Mouse (Mus musculus): Measurements from ENCODE around the gene Drd4. TPM values are rescaled to one million over a fixed set of nuclear protein-coding genes. Genes with fewer than 3 reads are reported as not detected.
"Not testable (repeated sequence)": the region's sequence is repeated elsewhere in the genome, so short reads cannot be mapped to it uniquely, and the experiment has no call there.

Drd4 gene
- polyA plus RNA-seq (2015; fragmentation: Nextera tagmentation; extraction: Ambion mirVana): 1.8 and 2.2 TPM in 2 replicates

DNA sequence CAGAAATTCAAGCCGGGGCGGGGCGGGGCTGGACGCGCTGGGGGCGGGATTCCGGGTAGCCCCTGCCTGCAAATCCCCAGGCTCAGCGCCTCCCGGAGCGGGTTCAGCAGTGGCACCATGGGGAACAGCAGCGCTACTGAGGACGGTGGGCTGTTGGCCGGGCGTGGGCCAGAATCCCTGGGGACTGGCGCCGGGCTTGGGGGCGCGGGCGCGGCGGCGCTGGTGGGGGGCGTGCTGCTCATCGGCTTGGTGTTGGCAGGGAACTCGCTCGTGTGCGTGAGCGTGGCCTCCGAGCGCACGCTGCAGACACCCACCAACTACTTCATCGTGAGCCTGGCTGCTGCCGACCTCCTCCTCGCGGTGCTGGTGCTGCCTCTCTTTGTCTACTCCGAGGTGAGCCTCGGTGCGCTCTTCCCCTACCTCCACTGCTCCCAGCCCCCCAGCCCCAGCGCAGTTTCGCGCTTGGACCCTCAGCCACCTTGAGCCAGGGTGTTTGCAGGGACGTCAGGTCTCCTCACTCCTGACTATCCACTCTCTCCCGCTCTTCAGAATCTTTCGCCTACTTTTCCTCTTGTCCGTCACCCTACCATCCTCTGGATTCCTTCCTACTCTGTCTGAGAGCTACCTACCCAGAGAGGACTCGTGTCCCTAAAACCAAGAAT is at the start of gene Drd4:
Gene Drd4 (plus strand): TSS at position 86 of the 662 bp plus-strand sequence.
- peak within 1 kb of the TSS; percentile 44; the same call in 1 of the 2 replicates for H3K9ac ChIP-seq (ENCODE audit: low read depth, low read length)
- DNase-seq (ENCODE audit: low spot score): peak; percentile 71

GRCm38 (mm10) chr7:141250486-141250885 is 41.3 kb upstream of the Drd4 start:
- H3K4me1 ChIP-seq (replicated peaks; ENCODE audit: insufficient read depth, low read length); DNase-seq (ENCODE audit: low spot score); H3K27me3 ChIP-seq (ENCODE audit: insufficient read depth, low read length); H3K4me2 ChIP-seq (ENCODE audit: low read length); H3K9ac ChIP-seq (ENCODE audit: low read depth, low read length); H3K27ac ChIP-seq; H3K9me3 ChIP-seq (replicated peaks; ENCODE audit: low read length); ATAC-seq (replicated peaks; ENCODE audit: low FRiP score, low read depth); H3K4me3 ChIP-seq (replicated peaks; ENCODE audit: low read depth, low read length): not testable (repeated sequence)
- peaks cover 59% of the 10 kb centered on the region for H3K36me3 ChIP-seq (ENCODE audit: insufficient read depth, low read length)
- 91% methylated on average over 4 of the region's 4 CpGs for WGBS

More for the DNA sequence above, at the start of gene Drd4:
- H3K27me3 ChIP-seq (ENCODE audit: insufficient read depth, low read length): peaks cover 22% of the 10 kb centered on the region
- H3K4me1 ChIP-seq (replicated peaks; ENCODE audit: insufficient read depth, low read length): peaks cover 12% of the 10 kb centered on the region; the same call in 1 of the 2 replicates
- WGBS: 3% methylated on average over 37 of the region's 46 CpGs
- H3K36me3 ChIP-seq (ENCODE audit: insufficient read depth, low read length): no peaks in the 10 kb centered on the region
- TF ChIP-seq CTCF (IDR thresholded peaks at IDR 0.05; ENCODE audit: low read depth): no peak
- no peaks in the 10 kb centered on the region for H3K9me3 ChIP-seq (replicated peaks; ENCODE audit: low read length)
- H3K4me3 ChIP-seq (replicated peaks; ENCODE audit: low read depth, low read length): peak within 1 kb of the TSS; percentile 44
- no peak for ATAC-seq (replicated peaks; ENCODE audit: low FRiP score, low read depth)
- H3K4me2 ChIP-seq (ENCODE audit: low read length): peak within 1 kb of the TSS; percentile 68
- H3K27ac ChIP-seq: no peak within 1 kb of the TSS

DNA sequence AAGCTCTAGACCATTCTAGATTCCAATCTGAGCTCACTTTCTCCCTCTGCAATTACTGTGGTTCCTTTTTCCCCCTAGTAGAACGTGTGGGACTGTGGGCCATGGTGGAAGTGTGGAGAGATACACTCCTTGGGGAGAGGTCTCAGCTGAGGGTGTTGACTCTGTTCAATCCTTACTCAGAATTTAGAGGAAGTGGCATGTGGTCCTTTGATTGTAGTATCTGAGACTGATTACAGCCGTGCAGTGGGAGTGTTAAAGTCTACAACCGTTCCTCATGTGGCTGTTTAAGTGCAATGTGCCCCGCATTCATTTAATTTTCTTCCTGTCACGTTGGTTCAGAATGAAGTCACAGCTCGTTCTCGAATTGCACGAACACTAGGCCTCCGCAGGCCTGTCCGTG is 35.6 kb upstream of the Drd4 start:
- no peak overlapping the region for H3K27ac ChIP-seq
- 89% methylated on average over 10 of the region's 10 CpGs for WGBS
- H3K9me3 ChIP-seq (replicated peaks; ENCODE audit: low read length): no peaks in the 10 kb centered on the region
- no peak overlapping the region for H3K4me2 ChIP-seq (ENCODE audit: low read length)
- H3K4me3 ChIP-seq (replicated peaks; ENCODE audit: low read depth, low read length): no peak overlapping the region
- ATAC-seq (replicated peaks; ENCODE audit: low FRiP score, low read depth) (no peak), DNase-seq (ENCODE audit: low spot score) (no peak)
- no peak overlapping the region for H3K9ac ChIP-seq (ENCODE audit: low read depth, low read length)
- no peak for TF ChIP-seq CTCF (IDR thresholded peaks at IDR 0.05; ENCODE audit: low read depth)
- H3K27me3 ChIP-seq (ENCODE audit: insufficient read depth, low read length): no peaks in the 10 kb centered on the region
- H3K4me1 ChIP-seq (replicated peaks; ENCODE audit: insufficient read depth, low read length): no peaks in the 10 kb centered on the region
- H3K36me3 ChIP-seq (ENCODE audit: insufficient read depth, low read length): peaks cover 73% of the 10 kb centered on the region

DNA sequence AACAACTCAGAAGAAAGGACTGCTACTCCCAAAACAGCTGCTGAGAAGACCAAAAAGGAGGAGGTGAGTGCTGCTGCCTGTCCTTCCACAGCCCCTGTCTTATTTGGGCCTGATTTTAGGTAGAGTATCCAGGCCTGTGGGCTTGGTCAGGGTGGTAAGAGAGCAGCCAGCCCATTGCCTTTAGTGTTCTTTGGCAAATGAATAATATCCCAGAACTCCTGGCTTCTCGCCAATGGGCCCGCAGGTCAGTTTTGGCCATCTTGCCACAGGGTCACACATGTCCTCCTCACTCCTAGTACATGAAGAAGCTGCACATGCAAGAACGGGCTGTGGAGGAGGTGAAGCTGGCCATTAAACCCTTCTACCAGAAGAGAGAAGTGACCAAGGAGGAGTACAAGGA is 30.3 kb upstream of the Drd4 start:
- H3K27me3 ChIP-seq (ENCODE audit: insufficient read depth, low read length): no peaks in the 10 kb centered on the region
- H3K36me3 ChIP-seq (ENCODE audit: insufficient read depth, low read length): peaks cover 73% of the 10 kb centered on the region
- no peak overlapping the region for H3K27ac ChIP-seq
- no peak overlapping the region for H3K4me2 ChIP-seq (ENCODE audit: low read length)
- H3K9ac ChIP-seq (ENCODE audit: low read depth, low read length): no peak overlapping the region
- no peaks in the 10 kb centered on the region for H3K9me3 ChIP-seq (replicated peaks; ENCODE audit: low read length)
- H3K4me1 ChIP-seq (replicated peaks; ENCODE audit: insufficient read depth, low read length): no peaks in the 10 kb centered on the region
- ATAC-seq (replicated peaks; ENCODE audit: low FRiP score, low read depth) (no peak), DNase-seq (ENCODE audit: low spot score) (no peak)
- WGBS: 88% methylated on average over 3 of the region's 3 CpGs
- no peak overlapping the region for H3K4me3 ChIP-seq (replicated peaks; ENCODE audit: low read depth, low read length)
- no peak for TF ChIP-seq CTCF (IDR thresholded peaks at IDR 0.05; ENCODE audit: low read depth)

GRCm38 (mm10) chr7:141263640-141264039 is 28.2 kb upstream of the Drd4 start:
- H3K9ac ChIP-seq (ENCODE audit: low read depth, low read length): no peak overlapping the region
- H3K9me3 ChIP-seq (replicated peaks; ENCODE audit: low read length): no peaks in the 10 kb centered on the region
- 90% methylated on average over 13 of the region's 13 CpGs for WGBS
- H3K4me1 ChIP-seq (replicated peaks; ENCODE audit: insufficient read depth, low read length): no peaks in the 10 kb centered on the region
- ATAC-seq (replicated peaks; ENCODE audit: low FRiP score, low read depth) (no peak), DNase-seq (ENCODE audit: low spot score) (no peak)
- no peaks in the 10 kb centered on the region for H3K27me3 ChIP-seq (ENCODE audit: insufficient read depth, low read length)
- H3K4me3 ChIP-seq (replicated peaks; ENCODE audit: low read depth, low read length): no peak overlapping the region
- no peak overlapping the region for H3K4me2 ChIP-seq (ENCODE audit: low read length)
- TF ChIP-seq CTCF (IDR thresholded peaks at IDR 0.05; ENCODE audit: low read depth): no peak
- no peak overlapping the region for H3K27ac ChIP-seq
- H3K36me3 ChIP-seq (ENCODE audit: insufficient read depth, low read length): peaks cover 52% of the 10 kb centered on the region

- WGBS: 72% methylated on average over 11 of the region's 11 CpGs
- H3K9ac ChIP-seq (ENCODE audit: low read depth, low read length): no peak overlapping the region
- H3K36me3 ChIP-seq (ENCODE audit: insufficient read depth, low read length): peaks cover 46% of the 10 kb centered on the region
- no peaks in the 10 kb centered on the region for H3K4me1 ChIP-seq (replicated peaks; ENCODE audit: insufficient read depth, low read length)
- 0 out of 2 replicates have a peak overlapping the region, but pooled peaks have one; percentile 67 for H3K4me2 ChIP-seq (ENCODE audit: low read length)
- no peaks in the 10 kb centered on the region for H3K27me3 ChIP-seq (ENCODE audit: insufficient read depth, low read length)
- DNase-seq (ENCODE audit: low spot score): no peak
- no peak for ATAC-seq (replicated peaks; ENCODE audit: low FRiP score, low read depth)
- no peaks in the 10 kb centered on the region for H3K9me3 ChIP-seq (replicated peaks; ENCODE audit: low read length)
- no peak for TF ChIP-seq CTCF (IDR thresholded peaks at IDR 0.05; ENCODE audit: low read depth)
- H3K4me3 ChIP-seq (replicated peaks; ENCODE audit: low read depth, low read length): no peak overlapping the region
- no peak overlapping the region for H3K27ac ChIP-seq
These were observed 27.6 kb upstream of the Drd4 start for GRCm38 (mm10) chr7:141264041-141264700.

Measured in kidney, postnatal 0 days (tissue).